Mouse (Mus musculus) forebrain, embryonic 10.5 days (tissue): Measurements from ENCODE around the gene Gm14781. TPM values are rescaled to one million over a fixed set of nuclear protein-coding genes. Genes with fewer than 3 reads are reported as not detected.
"Not testable (repeated sequence)": the region's sequence is repeated elsewhere in the genome, so short reads cannot be mapped to it uniquely, and the experiment has no call there.

Experiments used
- DNase-seq: peaks from one replicate; pipeline ENCODE4 v3.0.0-alpha.2; 2017; ENCODE audit warnings: low spot score; ENCODE audit errors: extremely low spot score
- H3K27ac ChIP-seq: fragments of 300-500 bp; sonication (generic); 2 replicates; pipeline ENCODE4 v1.5.1; 2016; ENCODE audit warnings: mild to moderate bottlenecking
- H3K27me3 ChIP-seq: fragments of 300-500 bp; sonication (generic); 2 replicates; pipeline ENCODE4 v1.6.1; 2016; ENCODE audit warnings: mild to moderate bottlenecking; ENCODE audit not compliant: poor library complexity, severe bottlenecking
- H3K36me3 ChIP-seq: fragments of 300-500 bp; sonication (generic); replicated peaks from 2 replicates; pipeline ENCODE4 v1.6.1; 2016; ENCODE audit warnings: mild to moderate bottlenecking, moderate library complexity
- H3K4me1 ChIP-seq: fragments of 300-500 bp; sonication (generic); 2 replicates; pipeline ENCODE4 v1.6.1; 2016
- H3K4me3 ChIP-seq: fragments of 300-500 bp; sonication (generic); 2 replicates; pipeline ENCODE4 v1.5.1; 2016; ENCODE audit warnings: mild to moderate bottlenecking, moderate library complexity
- H3K9me3 ChIP-seq: fragments of 300-500 bp; sonication (generic); 2 replicates; pipeline ENCODE4 v1.6.1; 2016; ENCODE audit warnings: mild to moderate bottlenecking, moderate library complexity
- WGBS: fragments of 180-500 bp; shearing (Covaris S2); methylation state at CpG from one replicate; pipeline ENCODE4 v1.1.7; 2016; 5-methylcytosine and 5-hydroxymethylcytosine counted together
- polyA plus RNA-seq: library from polyadenylated mRNA; unstranded; fragments of >200 nt; fragmentation: Nextera tagmentation; extraction: Ambion mirVana; gene quantifications from 2 replicates; pipeline ENCODE4 v1.2.1, GENCODE M21; 2016

The Gm14781 gene
- not detected in 2 replicates for polyA plus RNA-seq

- DNase-seq, H3K27ac ChIP-seq, H3K9me3 ChIP-seq, H3K4me3 ChIP-seq, H3K27me3 ChIP-seq, H3K4me1 ChIP-seq, H3K36me3 ChIP-seq: not testable (repeated sequence)
- 81% methylated on average over 1 of the region's 1 CpGs for WGBS
These were observed at the start of gene Gm14781 for GRCm38 (mm10) chrX:91631894-91632293. TSS of gene Gm14781 (plus strand) at chrX:91632194.

GRCm38 (mm10) chrX:91654964-91655575 is 23.1 kb downstream of the Gm14781 start:
- not testable (repeated sequence) for DNase-seq, H3K4me3 ChIP-seq, H3K9me3 ChIP-seq

More at GRCm38 (mm10) chrX:91654964-91655575, 23.1 kb downstream of the Gm14781 start:
- not testable (repeated sequence) for H3K27ac ChIP-seq, H3K4me1 ChIP-seq, H3K36me3 ChIP-seq, H3K27me3 ChIP-seq

Other genes with a start within 250 kb of the Gm14781 start
- gene Gm5072, start 239.7 kb upstream of the Gm14781 start, polyA plus RNA-seq, result not detected in 2 replicates
- gene Gm8914, start 152.1 kb upstream of the Gm14781 start, polyA plus RNA-seq, result not detected in 2 replicates
- not detected in 2 replicates for gene 1700084M14Rik, start 56.3 kb upstream of the Gm14781 start, polyA plus RNA-seq
- gene Mageb5, start 150.8 kb downstream of the Gm14781 start, polyA plus RNA-seq, result not detected in 2 replicates